Mouse (Mus musculus): Measurements from ENCODE around the gene Gramd1a.

- no peak for TF ChIP-seq CTCF (IDR thresholded peaks at IDR 0.05; ENCODE audit: low read depth, low read length)
- TF ChIP-seq EP300 (IDR thresholded peaks at IDR 0.05; ENCODE audit: insufficient read depth, low read depth, low read length): no peak
- TF ChIP-seq POLR2A (IDR thresholded peaks at IDR 0.05; ENCODE audit: insufficient read depth, low read length): no peak
Observed at GRCm38 (mm10) chr7:31115587-31116043, 40.1 kb downstream of the Gramd1a start.
